Mouse (Mus musculus) brain, embryonic 14.5 days (tissue): ENCODE measurements around the gene Pcp4. TPM values are rescaled to one million over a fixed set of nuclear protein-coding genes. Genes with fewer than 3 reads are reported as not detected.
A peak's percentile ranks its signal among the peaks of the same experiment; 100 is the strongest.

Experiments
- DNase-seq: peaks from one replicate; pipeline ENCODE4 v3.0.0-alpha.2; 2011; ENCODE audit warnings: low read depth
- CTCF ChIP-seq: fragments of 200-500 bp; IDR thresholded peaks from 2 replicates; pipeline ENCODE4 v1.5.1; 2012; ENCODE audit warnings: inconsistent platforms, mild to moderate bottlenecking, moderate library complexity, borderline replicate concordance; ENCODE audit not compliant: insufficient read depth, insufficient read length; ENCODE audit errors: extremely low read depth
- POLR2A ChIP-seq: fragments of 200-500 bp; IDR thresholded peaks from 2 replicates; pipeline ENCODE4 v1.6.1; 2012; ENCODE audit warnings: mild to moderate bottlenecking, inconsistent platforms, borderline replicate concordance; ENCODE audit not compliant: poor library complexity, insufficient read depth, insufficient read length, severe bottlenecking; ENCODE audit errors: extremely low read depth
- polyA plus RNA-seq: library from polyadenylated mRNA; depleted of rRNA; stranded (reverse); fragments of >200 nt; gene quantifications from 2 replicates; pipeline ENCODE4 v1.2.3, GENCODE M21; 2012

The Pcp4 gene
- polyA plus RNA-seq, 1 experiment = 125 TPM

DNA sequence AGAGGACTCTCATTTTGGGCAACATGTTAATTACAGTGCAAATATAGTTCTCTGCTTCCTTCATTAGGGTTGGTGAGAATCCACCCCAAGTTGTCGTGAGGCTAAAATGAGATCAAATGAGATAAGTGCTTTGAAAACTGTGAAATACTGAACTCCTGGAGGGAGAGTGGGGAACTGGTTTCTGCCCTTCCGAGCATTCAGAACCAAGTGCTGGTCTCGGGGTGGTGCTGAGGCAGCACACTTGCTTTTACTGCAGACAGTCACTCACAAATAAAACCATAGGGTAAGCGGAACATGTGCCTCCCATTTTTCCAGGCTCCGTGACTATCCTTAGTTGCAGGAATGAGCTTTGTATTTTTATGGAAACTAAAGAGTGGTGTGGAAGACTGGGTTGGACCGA is 26.7 kb downstream of the Pcp4 start:
- DNase-seq = no peak
- no peak for TF ChIP-seq CTCF
- TF ChIP-seq POLR2A = no peak

DNA sequence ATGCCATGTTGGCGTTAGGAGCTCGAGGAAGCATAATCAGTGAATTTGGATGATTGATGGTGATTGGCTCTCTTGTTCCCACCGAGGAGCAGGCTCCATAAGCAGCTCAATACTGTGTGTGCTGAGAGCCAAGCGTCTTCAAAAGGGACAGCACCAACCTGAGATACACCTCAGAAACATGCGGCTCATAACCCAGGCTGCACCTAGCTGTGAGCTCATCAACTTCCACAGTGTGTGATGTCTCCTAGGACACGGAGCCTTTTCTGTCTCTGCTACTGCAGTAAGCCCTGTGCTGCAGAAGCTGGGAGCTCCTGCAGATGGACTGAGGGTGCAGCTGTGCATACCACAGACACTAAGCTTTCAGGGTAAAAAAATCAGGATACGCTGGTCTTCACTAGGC is 31.5 kb downstream of the Pcp4 start:
- peak; percentile 34 for DNase-seq
- TF ChIP-seq CTCF (no peak), POLR2A (no peak)

DNA sequence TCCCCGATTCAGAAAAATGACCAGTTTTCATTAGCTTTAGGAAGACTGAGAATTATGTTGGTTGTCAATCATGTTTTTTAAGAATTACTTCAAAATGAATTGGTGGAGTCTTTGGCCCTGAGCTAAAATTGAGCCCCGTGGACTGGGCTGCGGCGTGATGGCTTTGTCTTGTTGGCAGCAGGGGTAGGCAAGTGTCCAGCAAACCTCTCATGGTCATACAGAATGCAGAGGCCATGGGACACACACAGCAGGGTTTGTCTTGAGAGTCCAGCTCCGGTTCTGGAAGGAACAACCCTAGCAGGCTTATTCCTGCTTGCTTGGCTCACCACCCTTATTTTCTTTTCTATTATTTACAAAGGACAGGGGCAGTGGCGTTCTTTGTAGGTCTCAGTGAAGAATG is 33.8 kb downstream of the Pcp4 start:
- DNase-seq = no peak
- TF ChIP-seq CTCF = no peak
- TF ChIP-seq POLR2A = no peak

DNA sequence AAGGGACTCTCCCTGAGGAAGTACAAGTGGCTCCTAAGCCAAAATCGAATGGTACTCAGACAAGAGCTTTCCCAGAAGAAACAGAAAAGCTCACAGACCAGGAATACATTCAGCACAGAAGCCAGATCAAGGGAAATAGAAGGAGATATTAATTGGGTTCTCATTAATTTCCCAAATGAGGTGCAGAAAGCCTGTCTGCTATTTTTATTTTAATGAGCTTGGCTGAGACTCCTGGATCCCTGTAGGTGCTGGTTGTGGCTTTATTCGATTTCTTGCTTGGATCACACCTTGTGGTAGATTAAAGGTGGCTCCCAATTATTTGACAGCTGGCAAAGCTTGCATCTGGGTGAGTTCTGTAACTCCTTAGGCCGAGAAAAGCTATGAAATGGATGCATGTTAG is 35.2 kb downstream of the Pcp4 start:
- DNase-seq = peak; percentile 73

DNA sequence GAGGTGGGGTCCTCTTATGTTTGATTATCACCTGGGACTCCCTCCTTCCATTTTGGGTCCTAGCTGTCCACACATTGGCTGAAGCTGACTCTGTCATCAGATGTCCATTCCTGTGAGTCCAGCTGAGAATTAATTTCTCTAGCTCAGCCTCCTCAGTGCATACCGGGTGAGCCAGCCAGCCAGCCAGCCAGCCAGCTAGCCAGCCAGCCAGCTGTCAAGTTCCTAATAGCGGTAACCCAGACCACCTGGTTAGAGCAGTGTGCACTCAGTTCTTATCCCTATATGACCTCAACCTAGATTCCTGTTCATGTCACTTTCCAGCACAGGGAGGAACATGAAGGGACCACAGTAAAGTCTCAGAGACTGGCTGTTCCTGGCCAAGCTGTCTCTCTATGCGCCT is 47.1 kb downstream of the Pcp4 start:
- TF ChIP-seq CTCF (no peak), POLR2A (no peak)
- DNase-seq = no peak

More for the DNA sequence above, 35.2 kb downstream of the Pcp4 start:
- TF ChIP-seq POLR2A = no peak

DNA sequence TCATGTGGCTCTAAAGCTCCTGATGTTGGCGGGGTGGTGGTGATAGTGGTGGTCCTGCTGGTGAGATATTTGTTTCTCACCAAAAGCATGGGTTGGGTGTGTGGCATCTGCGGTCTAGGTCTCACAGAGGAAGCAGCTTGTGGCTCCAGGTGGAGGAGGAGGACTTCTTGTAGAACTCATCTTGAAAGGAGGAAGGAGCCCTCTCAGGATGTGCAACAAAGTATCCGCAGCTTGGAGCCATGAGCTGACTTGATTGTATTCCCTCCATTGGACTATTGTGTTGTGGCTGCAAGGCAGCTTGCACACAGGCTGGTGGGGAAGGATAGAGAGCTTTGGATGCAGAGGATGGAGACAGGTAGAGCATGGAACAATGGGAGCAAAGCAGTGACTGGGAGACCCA is 60.1 kb downstream of the Pcp4 start:
- TF ChIP-seq CTCF (no peak), POLR2A (no peak)
- DNase-seq = no peak

DNA sequence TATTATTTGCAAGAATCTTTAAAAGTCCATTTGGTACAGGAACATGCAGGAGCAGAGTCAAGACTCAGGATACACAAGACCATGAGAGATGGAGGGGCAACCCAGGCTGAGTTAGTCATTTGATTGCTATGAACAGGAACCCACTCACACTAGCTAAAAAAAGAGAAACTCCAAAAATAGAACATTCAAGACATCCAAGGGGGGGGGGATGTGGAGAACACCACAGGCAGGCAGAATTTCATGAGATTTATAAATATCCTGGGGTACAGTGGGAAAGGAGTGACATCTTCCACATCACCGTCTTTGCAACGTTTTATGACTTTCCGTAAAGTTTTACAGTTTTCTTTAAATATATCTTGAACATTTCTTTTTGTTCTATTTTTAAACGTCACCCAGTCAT is 61.1 kb downstream of the Pcp4 start:
- no peak for TF ChIP-seq POLR2A
- DNase-seq = no peak

DNA sequence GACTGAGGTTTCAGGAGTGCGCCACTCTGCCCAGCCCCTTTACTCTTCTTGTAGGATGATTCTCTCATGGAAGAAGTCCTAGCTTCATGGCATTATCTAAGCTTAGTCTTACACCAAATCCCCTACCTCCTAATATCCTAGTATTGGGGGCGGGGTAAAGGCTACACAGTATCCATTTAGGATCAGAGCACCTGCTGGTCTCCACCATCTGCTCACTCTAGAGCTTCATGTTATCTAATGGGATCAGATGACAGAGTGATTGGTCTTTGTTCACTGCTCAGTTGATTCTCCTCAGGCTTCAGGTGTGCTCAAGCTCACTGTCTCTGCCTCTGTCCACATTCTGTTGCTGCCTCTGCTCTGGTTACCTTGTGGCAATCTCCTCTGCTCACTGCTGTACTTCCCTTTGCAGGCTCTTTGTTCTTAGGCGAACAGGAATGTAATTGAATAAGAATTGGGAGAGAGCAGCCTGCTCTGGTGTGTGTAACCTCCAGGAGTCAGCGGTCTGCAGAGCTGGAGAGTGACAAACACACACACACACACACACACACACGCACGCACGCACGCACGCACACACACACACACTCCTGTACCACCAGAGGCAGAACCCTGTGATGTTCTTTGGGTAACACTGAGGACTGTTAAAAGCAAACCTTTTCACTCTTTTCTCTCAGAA is 62.6 kb downstream of the Pcp4 start:
- TF ChIP-seq CTCF (no peak), POLR2A (no peak)
- peak; percentile 71 for DNase-seq

DNA sequence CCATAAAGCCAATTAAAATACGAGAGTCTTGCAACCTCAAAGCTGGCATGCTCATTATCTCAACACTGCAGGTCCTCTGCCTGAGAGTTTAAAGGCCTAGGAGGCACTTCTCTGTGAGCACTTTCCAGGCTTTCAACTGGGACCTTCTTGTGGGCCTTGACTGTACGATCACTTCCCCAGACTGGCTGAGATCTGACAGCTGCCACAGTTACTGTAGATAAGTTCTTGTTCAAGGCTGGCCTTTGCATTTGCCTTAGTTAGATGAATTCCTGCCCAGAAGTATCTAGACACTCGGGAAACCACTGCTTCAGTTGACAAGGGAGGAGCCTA is 63.1 kb downstream of the Pcp4 start:
- DNase-seq = no peak
- TF ChIP-seq CTCF (no peak), POLR2A (no peak)

DNA sequence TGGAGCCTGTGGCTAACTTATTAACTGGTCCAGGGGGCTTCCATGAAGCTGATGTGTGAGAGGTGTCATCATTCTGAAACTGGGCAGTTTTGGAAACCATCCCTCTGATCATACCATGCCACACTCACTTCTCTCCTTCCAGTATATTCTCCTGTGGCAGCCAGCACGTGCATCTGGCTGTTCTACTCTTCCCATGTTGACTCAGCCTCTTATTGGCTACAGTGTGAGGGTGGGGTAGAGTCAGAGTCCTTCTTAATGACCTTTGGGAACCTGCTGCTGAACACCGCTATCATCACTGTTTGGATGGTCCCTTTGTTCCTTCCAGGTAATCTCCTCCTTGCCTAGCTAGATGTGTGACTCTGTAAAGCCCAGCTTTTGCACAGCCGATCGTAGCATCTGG is 63.6 kb downstream of the Pcp4 start:
- no peak for TF ChIP-seq CTCF
- no peak for TF ChIP-seq POLR2A
- no peak for DNase-seq

DNA sequence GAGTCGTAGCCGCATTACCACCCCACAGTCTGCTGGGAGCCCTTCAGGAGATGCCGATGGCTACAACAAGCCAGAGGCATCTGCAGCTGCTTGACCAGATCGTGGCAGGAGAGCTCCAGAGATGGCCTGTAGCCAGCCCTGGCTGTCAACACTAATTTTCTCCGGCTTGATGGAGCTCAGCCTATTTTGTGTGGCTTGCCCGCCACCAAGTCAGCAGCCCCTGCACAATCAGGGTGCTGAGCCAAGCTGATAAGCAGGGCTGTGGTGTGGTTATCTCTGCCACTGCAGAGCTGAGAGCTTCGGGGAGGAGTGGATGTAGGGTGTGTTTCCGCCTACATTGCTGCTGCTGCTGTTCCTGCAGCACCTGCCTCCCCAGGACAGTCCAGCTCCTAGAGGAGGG is 66.3 kb downstream of the Pcp4 start:
- TF ChIP-seq CTCF (no peak), POLR2A (no peak)
- DNase-seq = peak; percentile 54

DNA sequence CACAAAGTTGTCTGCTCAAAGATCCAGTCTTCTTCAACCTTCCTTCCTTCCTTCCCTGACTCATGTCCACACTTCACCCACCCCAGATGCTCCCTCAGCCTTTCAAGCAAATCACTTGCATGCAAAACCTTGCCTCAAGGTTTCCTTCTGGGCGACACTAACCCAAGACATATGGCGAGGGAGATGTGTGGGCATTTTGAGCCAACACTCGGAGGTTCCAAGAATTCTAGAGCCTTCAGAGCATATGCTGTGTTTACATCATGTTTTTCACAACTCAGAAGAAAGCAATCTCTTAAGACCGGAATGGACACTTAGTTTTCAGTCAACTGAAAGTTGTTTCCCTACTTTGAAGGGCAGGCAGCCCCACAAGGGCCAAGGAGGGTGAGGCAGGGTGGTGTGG is 67.9 kb downstream of the Pcp4 start:
- TF ChIP-seq CTCF (no peak), POLR2A (no peak)

DNA sequence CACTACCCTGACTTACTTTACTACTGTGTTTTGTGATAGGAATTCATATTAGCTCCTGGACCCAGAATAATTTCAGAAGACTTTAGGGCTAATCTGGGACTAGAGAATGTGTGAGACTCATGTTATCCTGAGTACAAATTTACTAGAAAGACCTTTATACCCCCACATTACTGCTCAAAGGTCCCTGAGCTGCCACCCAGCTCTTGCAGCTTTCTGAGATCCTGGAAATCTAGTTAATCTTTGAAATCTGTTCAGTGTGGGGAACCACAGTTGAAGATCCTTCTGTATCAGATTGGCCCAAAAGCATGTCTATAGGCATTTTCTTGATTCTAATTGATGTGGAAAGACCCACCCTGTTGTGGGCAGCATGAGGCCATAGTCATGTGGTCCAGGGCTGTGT is 69.0 kb downstream of the Pcp4 start:
- no peak for TF ChIP-seq POLR2A
- TF ChIP-seq CTCF = no peak
- no peak for DNase-seq

More for the DNA sequence above, 67.9 kb downstream of the Pcp4 start:
- DNase-seq = no peak

DNA sequence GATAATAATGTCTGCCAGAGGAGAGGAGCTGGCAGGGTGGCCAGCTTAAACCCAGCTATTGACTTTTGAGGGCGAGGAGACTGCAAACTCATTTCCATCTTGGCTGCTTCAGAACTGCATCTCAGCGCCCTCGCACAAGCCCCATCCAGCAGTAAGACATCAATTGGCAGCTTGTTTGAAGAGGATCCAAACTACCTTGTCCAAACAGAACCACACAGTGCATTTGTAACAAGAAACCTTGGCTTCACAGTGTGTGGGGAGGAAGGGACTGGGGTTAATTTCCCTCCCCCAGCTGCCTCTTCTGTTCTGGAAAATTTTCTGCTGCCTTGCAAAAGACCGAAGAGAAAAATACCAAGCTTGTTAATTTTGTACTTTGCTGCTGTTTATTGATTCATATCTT is 71.7 kb downstream of the Pcp4 start:
- peak; percentile 18 for DNase-seq
- TF ChIP-seq POLR2A (no peak), CTCF (no peak)

DNA sequence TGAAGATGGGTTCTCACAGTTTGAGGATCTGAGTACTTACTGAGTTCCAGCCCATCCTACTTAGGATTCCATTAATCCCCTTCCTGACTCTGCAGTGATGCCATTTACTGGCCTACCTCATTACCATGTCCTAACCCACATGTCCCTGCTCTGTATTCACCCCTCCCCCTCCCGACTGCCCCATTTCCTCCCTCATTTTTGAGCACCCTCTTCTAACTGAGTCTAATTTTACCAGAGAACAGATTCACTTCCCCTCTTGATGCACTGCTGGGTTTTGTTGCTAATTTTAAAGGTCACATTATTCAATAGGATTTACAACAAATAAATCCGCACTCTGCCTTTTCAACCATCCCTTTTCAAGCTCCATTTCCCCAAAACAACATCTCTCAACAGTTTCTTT is 73.7 kb downstream of the Pcp4 start:
- TF ChIP-seq POLR2A (no peak), CTCF (no peak)
- peak; percentile 12 for DNase-seq
